Mouse (Mus musculus) limb, embryonic 14.5 days (tissue): ENCODE results near the gene Sec31a. TPM values are rescaled to one million over a fixed set of nuclear protein-coding genes. Genes with fewer than 3 reads are reported as not detected.
"Not testable (repeated sequence)": the region's sequence is repeated elsewhere in the genome, so short reads cannot be mapped to it uniquely, and the experiment has no call there.

Experiments
- ATAC-seq: fragments of 200-750 bp; cut with Nextera tagmentation; 2 replicates; pipeline ENCODE4 v1.8.0; 2017; ENCODE audit warnings: low read depth, moderate number of reproducible peaks, moderate TSS enrichment; ENCODE audit not compliant: low FRiP score
- DNase-seq: peaks from one replicate; pipeline ENCODE4 v3.0.0-alpha.2; 2015; ENCODE audit warnings: low spot score
- H3K27ac ChIP-seq: fragments of 300-500 bp; sonication (generic); replicated peaks from 2 replicates; pipeline ENCODE4 v1.5.1; 2014; ENCODE audit warnings: low read depth, mild to moderate bottlenecking, low read length, moderate library complexity, mixed read lengths
- H3K27me3 ChIP-seq: fragments of 300-500 bp; sonication (generic); 2 replicates; pipeline ENCODE4 v1.6.1; 2014; ENCODE audit warnings: low read length, mixed read lengths; ENCODE audit not compliant: control insufficient read depth, insufficient read depth
- H3K36me3 ChIP-seq: fragments of 300-500 bp; sonication (generic); 2 replicates; pipeline ENCODE4 v1.6.1; 2014; ENCODE audit warnings: mild to moderate bottlenecking, low read length, moderate library complexity, mixed read lengths; ENCODE audit not compliant: control insufficient read depth, insufficient read depth
- H3K4me1 ChIP-seq: fragments of 300-500 bp; sonication (generic); 2 replicates; pipeline ENCODE4 v1.6.1; 2014; ENCODE audit warnings: antibody characterized with exemption, low read length, mixed read lengths; ENCODE audit not compliant: control insufficient read depth, insufficient read depth
- H3K4me2 ChIP-seq: fragments of 300-500 bp; sonication (generic); replicated peaks from 2 replicates; pipeline ENCODE4 v1.6.1; 2014; ENCODE audit warnings: low read depth, mild to moderate bottlenecking, low read length, moderate library complexity; ENCODE audit not compliant: severe bottlenecking
- H3K4me3 ChIP-seq: fragments of 300-500 bp; sonication (generic); replicated peaks from 2 replicates; pipeline ENCODE4 v1.5.1; 2014; ENCODE audit warnings: low read length
- H3K9ac ChIP-seq: fragments of 300-500 bp; sonication (generic); 2 replicates; pipeline ENCODE4 v1.6.1; 2014; ENCODE audit warnings: mild to moderate bottlenecking, low read depth, low read length, moderate library complexity; ENCODE audit not compliant: severe bottlenecking
- H3K9me3 ChIP-seq: fragments of 300-500 bp; sonication (generic); 2 replicates; pipeline ENCODE4 v1.6.1; 2016; ENCODE audit warnings: low read length; ENCODE audit not compliant: control insufficient read depth
- POLR2A ChIP-seq: fragments of 200-500 bp; IDR thresholded peaks from 2 replicates; pipeline ENCODE4 v1.8.0; 2012; ENCODE audit warnings: inconsistent platforms, mild to moderate bottlenecking, moderate library complexity, borderline replicate concordance; ENCODE audit not compliant: insufficient read depth, insufficient read length; ENCODE audit errors: extremely low read depth
- WGBS: fragments of 180-500 bp; shearing (Covaris S2); extraction: QIAGEN DNeasy Blood & Tissue Kit; methylation state at CpG from one replicate; pipeline ENCODE4 v1.1.7; 2014; 5-methylcytosine and 5-hydroxymethylcytosine counted together
- polyA plus RNA-seq, 2 experiments: library from polyadenylated mRNA; depleted of rRNA in 1 of 2; stranded (reverse) in 1 of 2; unstranded in 1 of 2; fragments of >200 nt; fragmentation: Nextera tagmentation in 1 of 2; extraction: Ambion mirVana in 1 of 2; gene quantifications; 2 replicates each; pipeline versions ENCODE4 v1.2.1 to v1.2.3; 2012 to 2014

Gene Sec31a
- polyA plus RNA-seq, 2 experiments = 268 to 320 TPM

- H3K27me3 ChIP-seq = no peaks in the 10 kb centered on the region
Observed at GRCm38 (mm10) chr5:100429344-100430075, 13.5 kb upstream of the Sec31a start.

DNA sequence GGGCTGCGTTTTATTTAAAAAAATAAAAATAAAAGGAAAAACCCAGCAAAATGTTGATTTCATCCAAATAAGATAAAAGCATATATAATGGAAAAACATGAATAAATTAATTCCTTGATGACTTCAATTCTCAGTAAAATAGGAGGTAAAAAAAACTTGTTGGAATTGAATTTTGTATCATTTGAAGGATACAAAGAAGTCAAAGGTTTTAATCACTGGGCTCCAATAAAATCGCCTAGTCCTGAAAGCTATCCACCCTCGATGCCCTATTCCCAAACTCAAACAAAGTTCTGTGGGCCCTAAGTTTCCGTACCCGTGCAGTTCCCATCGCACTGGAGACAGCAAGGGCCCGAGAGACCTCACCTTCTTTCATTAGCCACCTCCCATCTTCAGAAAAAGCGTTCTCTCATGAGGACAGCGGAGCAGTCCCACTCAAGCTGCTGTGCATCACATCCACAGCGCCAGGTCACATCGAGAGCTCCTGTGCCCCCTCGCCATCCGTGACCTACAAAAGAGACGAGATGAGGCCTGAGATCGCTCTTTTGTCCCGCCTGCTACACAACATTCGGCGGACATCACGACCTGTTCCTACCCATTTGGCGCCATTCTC is 12.8 kb upstream of the Sec31a start:
- peak overlapping the region; percentile 85 for H3K27ac ChIP-seq
- peak overlapping the region; percentile 75 for H3K4me3 ChIP-seq
- DNase-seq (peak; percentile 51), ATAC-seq (no peak; the same call in 1 of the 2 replicates)
- peaks cover 24% of the 10 kb centered on the region for H3K4me1 ChIP-seq
- H3K4me2 ChIP-seq = peak overlapping the region; percentile 66
- H3K9me3 ChIP-seq = no peaks in the 10 kb centered on the region
- TF ChIP-seq POLR2A = no peak
- H3K36me3 ChIP-seq = peaks cover 38% of the 10 kb centered on the region
- under 1% methylated on average over 20 of the region's 20 CpGs for WGBS
- H3K9ac ChIP-seq = peak overlapping the region; percentile 87
- no peaks in the 10 kb centered on the region for H3K27me3 ChIP-seq

More at GRCm38 (mm10) chr5:100429344-100430075, 13.5 kb upstream of the Sec31a start:
- under 1% methylated on average over 53 of the region's 53 CpGs for WGBS
- peak overlapping the region; percentile 89 for H3K4me2 ChIP-seq
- peaks cover 20% of the 10 kb centered on the region for H3K4me1 ChIP-seq
- peak overlapping the region; percentile 85 for H3K27ac ChIP-seq
- H3K9me3 ChIP-seq = no peaks in the 10 kb centered on the region
- peak overlapping the region; percentile 75 for H3K4me3 ChIP-seq
- DNase-seq (peak; percentile 98), ATAC-seq (peak; percentile 99)
- peaks cover 31% of the 10 kb centered on the region for H3K36me3 ChIP-seq
- peak overlapping the region; percentile 87 for H3K9ac ChIP-seq
- peak; percentile 95; the same call in 1 of the 2 replicates for TF ChIP-seq POLR2A

GRCm38 (mm10) chr5:100428031-100428733 is 12.1 kb upstream of the Sec31a start:
- H3K36me3 ChIP-seq = peaks cover 44% of the 10 kb centered on the region
- ATAC-seq (no peak), DNase-seq (no peak)
- H3K9me3 ChIP-seq = no peaks in the 10 kb centered on the region
- H3K4me1 ChIP-seq = peaks cover 24% of the 10 kb centered on the region
- H3K4me2 ChIP-seq = peak overlapping the region; percentile 66
- no peak for TF ChIP-seq POLR2A
- H3K27ac ChIP-seq = no peak overlapping the region
- H3K9ac ChIP-seq = peak overlapping the region; percentile 87
- H3K4me3 ChIP-seq = peak overlapping the region; percentile 75
- no peaks in the 10 kb centered on the region for H3K27me3 ChIP-seq
- 9% methylated on average over 5 of the region's 5 CpGs for WGBS

DNA sequence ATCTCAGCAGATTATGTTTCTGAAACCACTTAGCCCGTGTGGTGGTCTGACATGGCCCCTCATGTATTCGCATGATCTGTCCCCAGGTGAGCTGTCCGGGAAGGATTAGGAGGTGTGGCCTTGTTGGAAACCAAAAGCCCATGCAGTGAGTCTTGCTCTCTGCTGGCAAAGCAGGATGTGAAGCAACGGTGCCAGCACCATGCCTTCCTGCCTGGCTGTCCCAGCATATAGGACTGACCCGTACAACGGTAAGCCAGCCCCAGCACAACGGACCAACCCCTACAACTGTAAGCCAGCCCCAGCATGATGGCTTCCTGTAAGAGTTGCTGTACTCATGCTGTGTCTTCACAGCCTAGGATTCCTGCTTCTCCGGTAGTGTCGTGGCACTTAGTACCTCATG is 11.2 kb upstream of the Sec31a start:
- no peak for ATAC-seq
- Histone ChIP-seq H3K9ac (peak overlapping the region; percentile 87), H3K27me3 (no peaks in the 10 kb centered on the region), H3K27ac (no peak overlapping the region), H3K4me2 (peak overlapping the region; percentile 66), H3K9me3 (no peaks in the 10 kb centered on the region), H3K36me3 (peaks cover 53% of the 10 kb centered on the region), H3K4me3 (peak overlapping the region; percentile 75), H3K4me1 (peaks cover 24% of the 10 kb centered on the region)
- TF ChIP-seq POLR2A = no peak
- no peak for DNase-seq
- 49% methylated on average over 9 of the region's 9 CpGs for WGBS

DNA sequence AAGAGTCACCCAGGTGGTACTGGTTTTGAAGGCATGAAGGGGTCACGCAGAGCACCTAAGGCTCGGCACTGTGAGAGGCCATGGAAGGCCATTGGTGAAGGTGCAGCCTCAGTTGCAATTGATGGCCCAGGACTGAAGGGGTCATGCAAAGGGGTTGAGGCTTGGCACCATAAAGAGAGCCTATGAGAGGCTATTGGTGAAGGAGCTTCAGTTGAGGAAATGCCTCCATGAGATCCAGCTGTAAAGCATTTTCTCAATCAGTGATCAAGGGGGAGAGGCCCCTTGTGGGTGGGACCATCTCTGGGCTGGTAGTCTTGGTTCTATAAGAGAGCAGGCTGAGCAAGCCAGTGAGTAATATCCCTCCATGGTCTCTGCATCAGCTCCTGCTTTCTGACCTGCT is 9.8 kb upstream of the Sec31a start:
- 78% methylated on average over 2 of the region's 2 CpGs for WGBS
- H3K4me2 ChIP-seq, H3K9me3 ChIP-seq, H3K9ac ChIP-seq, H3K27me3 ChIP-seq, H3K27ac ChIP-seq, H3K4me3 ChIP-seq, ATAC-seq, DNase-seq: not testable (repeated sequence)
- Histone ChIP-seq H3K36me3 (peaks cover 67% of the 10 kb centered on the region), H3K4me1 (peaks cover 24% of the 10 kb centered on the region)
